Mouse (Mus musculus) activated CD4-positive, CD25-positive, alpha-beta regulatory T cell, adult 4 months (primary cell): ENCODE measurements around the gene 4930522L14Rik. TPM values are rescaled to one million over a fixed set of nuclear protein-coding genes. Genes with fewer than 3 reads are reported as not detected.
"Not testable (repeated sequence)": the region's sequence is repeated elsewhere in the genome, so short reads cannot be mapped to it uniquely, and the experiment has no call there.

Source experiments
- ATAC-seq: one replicate; pipeline ENCODE4 v1.8.0; 2017
- polyA plus RNA-seq, 2 experiments: library from polyadenylated mRNA; unstranded; fragments of 100-300 nt; shearing (Covaris generic); gene quantifications; one replicate each; pipeline ENCODE4 v1.2.1; 2017

Gene 4930522L14Rik
- polyA plus RNA-seq: 10 to 100 TPM; 11.6 to 29.7 TPM

DNA sequence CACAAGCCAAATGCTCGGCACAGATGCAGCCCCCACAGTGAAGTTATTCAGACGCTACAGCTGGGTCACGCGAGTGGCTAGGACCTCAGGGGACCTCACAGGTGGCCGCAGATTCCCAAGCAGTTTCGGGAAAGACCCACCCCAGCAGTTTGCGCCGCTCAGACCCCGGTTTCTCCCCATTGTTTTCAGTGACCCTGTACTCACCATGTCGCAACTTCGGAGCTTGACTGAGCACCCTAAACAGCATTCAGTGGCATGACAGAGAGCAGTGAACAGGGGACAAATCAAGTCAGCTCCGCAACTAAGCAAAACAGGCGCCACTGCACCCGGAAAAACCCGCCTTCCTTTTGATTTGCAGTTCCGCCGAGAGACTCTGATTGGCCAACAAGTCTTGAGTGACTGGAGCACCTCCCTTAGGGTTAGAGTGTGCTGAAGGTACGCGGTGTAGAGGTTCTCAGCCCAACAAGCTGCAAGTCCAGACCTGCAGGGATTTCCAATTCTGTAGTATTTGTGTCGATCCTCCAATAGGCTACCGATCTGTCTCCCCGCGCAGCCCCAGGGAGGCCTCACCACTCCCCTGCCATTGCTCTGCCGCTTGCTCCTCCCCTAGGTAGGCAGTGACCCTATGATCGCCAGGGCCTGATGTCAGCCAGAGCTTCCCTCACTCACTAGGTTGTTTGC lies at the start of gene 4930522L14Rik:
Gene 4930522L14Rik (minus strand): TSS at position 496 of the 681 bp plus-strand sequence.
- peak; percentile 95 for ATAC-seq

DNA sequence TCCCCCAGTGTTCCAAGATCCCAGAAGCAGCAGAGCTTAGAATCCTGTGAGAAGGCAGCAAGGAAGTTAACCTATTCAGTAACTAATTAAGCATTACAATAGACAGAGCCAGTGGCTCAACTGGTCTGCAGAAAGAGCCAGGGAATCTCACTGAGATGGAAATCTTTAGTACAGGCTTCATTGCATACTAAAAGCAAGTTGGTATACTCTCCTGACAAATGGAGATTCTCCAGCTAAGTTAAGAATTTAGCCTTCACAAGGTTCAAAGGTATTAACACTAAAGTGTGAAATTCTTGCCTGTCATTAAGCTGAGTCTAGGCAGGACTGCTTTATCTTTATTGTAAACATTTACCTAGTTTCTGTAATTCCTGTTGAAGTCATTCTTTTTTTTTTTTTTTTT lies 49.8 kb upstream of the 4930522L14Rik start:
- ATAC-seq: not testable (repeated sequence)

DNA sequence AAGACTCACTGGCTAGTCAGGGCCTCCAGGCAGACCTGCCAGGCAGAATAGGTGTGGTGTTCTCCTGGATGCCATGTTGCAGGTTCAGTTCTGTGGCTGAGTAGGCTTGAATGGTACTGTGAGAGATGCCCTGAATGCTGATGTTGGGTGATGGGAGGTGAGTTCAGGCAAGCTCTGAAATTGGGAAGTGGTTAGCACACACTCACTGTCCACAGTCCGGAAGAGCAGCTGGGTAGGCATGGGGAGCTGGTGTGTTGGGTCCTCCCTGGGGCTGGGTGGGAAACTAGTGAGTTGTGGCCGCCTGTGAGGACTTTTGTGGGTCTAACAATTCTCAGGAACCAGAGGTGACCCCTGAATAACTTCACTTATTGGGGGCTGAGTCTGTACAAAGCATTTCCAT lies 48.3 kb upstream of the 4930522L14Rik start:
- not testable (repeated sequence) for ATAC-seq

DNA sequence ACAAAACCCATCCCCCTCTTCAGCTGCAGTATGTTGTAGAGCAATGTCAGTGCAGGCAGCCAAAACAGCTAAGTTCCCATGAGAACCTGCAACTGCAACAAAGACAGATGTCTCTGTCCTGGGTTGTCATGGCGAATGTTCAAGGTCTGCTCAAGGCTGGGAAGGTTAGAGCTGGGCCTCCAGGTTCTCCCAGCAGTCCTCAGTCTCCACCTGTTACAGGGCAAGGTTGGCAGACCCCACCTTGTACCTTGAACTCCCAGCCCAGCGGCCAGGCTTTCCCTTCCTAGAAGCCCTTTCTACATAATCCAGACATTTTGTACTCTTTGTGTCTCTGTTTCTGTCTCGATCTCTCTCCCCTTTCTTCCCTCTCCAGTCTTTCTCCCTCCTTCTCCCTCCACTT lies 45.3 kb upstream of the 4930522L14Rik start:
- ATAC-seq: not testable (repeated sequence)

DNA sequence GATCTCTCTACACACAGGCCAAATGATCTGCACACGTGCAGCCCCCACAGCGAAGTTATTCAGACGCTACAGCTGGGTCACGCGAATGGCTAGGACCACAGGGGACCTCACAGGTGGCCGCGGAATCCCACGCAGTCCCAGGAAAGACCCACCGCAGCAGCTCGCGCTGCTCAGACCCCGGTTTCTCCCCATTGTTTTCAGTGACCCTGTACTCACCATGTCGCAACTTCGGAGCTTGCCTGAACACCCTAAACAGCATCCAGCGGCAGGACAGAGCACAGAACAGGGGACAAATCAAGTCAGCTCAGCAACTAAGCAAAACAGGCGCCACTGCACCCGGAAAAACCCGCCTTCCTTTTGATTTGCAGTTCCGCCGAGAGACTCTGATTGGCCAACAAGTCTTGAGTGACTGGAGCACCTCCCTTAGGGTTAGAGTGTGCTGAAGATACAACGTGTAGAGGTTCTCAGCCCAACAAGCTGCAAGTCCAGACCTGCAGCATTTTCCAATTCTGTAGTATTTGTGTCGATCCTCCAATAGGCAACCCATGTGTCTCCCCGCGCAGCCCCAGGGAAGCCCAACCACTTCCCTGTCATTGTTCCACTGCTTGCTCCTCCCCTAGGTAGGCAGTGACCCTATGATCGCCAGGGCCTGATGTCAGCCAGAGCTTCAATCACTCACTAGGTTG lies 44.4 kb upstream of the 4930522L14Rik start:
- peak; percentile 98 for ATAC-seq

DNA sequence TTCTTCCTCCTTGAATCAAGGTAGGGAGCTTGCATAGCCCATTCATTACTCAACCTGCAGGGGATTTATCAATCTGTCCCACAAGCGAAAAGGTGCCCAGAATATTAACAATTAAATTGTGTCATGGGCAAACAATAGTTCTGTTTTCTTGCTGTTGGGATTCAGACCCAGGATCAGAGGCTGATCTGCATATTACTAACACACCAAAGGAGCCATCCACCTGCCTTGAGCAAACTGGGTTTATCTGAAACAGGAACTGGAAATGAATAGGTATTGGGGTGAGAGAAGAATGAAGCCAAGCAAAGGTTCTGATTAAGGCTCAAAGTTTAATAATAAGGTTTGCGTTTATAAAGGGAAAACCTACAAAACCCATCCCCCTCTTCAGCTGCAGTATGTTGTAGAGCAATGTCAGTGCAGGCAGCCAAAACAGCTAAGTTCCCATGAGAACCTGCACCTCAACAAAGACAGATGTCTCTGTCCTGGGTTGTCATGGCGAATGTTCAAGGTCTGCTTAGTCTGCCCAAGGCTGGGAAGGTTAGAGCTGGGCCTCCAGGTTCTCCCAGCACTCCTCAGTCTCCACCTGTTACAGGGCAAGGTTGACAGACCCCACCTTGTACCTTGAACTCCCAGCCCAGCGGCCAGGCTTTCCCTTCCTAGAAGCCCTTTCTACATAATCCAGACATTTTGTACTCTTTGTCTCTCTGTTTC lies 541 bp upstream of the 4930522L14Rik start:
- ATAC-seq: peak; percentile 2

DNA sequence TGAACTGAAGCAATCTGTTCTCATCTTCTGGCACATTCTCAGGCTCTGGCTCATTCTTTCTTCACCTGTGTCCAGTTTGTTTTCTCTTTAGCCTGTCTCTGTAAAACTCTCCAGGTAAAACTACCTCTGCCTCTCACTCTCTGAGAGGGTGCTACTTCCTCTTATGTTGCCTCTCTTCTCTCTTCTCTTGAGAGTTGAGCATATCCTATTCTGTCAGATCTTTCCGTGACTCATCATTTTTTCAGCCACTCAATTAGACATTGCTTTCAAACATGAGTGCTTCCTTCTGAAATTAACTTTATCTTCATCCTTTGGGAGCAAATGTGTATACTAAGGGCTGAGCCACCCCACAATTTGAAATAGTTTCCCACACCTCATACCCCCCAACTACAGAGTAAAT lies 6.6 kb downstream of the 4930522L14Rik start:
- ATAC-seq: not testable (repeated sequence)

DNA sequence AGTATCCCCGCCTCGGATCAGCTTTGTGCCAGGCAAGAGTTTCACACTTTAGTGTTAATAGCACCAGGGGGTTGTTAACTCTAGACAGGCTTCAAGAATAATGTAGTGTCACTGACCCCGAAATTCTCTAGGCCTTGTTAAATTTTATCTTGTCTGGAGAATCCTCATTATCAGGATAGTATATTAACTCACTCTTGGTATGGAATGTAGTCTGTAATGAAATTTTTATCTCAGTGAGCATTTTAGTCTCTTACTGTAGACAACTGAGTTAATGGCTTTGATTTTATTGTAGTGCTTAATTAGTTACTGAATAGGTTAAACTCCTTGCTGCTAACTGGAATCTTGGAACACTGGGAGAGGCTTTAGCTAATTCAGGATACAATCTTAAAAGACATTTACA lies 34.3 kb downstream of the 4930522L14Rik start:
- not testable (repeated sequence) for ATAC-seq

DNA sequence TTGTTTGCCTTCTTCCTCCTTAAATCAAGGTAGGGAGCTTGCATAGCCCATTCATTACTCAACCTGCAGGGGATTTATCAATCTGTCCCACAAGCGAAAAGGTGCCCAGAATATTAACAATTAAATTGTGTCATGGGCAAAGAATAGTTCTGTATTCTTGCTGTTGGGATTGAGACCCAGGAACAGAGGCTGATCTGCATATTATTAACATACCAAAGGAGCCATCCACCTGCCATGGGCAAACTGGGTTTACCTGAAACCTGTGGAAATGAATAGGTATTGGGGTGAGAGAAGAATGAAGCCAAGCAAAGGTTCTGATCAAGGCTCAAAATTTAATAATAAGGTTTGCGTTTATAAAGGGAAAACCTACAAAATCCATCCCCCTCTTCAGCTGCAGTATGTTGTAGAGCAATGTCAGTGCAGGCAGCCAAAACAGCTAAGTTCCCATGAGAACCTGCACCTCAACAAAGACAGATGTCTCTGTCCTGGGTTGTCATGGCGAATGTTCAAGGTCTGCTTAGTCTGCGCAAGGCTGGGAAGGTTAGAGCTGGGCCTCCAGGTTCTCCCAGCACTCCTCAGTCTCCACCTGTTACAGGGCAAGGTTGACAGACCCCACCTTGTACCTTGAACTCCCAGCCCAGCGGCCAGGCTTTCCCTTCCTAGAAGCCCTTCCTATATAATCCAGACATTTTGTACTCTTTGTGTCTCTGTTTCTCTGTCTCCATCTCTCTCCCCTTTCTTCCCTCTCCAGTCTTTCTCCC lies 60.3 kb downstream of the 4930522L14Rik start:
- not testable (repeated sequence) for ATAC-seq

DNA sequence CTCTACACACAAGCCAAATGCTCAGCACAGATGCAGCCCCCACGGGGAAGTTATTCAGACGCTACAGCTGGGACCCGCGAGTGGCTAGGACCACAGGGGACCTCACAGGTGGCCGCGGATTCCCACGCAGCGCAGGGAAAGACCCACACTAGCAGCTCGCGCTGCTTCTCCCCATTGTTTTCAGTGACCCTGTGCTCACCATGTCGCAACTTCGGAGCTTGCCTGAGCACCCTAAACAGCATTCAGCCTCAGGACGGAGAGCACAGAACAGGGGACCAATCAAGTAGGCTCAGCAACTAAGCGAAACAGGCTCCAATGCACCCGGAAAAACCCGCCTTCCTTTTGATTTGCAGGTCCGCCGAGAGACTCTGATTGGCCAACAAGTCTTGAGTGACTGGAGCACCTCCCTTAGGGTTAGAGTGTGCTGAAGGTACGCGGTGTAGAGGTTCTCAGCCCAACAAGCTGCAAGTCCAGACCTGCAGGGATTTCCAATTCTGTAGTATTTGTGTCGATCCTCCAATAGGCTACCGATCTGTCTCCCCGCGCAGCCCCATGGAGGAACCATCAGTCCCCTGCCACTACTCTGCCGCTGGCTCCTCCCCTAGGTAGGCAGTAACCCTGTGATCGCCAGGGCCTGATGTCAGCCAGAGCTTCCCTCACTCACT lies 61.0 kb downstream of the 4930522L14Rik start, which contains the start of gene 5430403G16Rik:
Gene 5430403G16Rik (minus strand): TSS at position 505 of the 665 bp plus-strand sequence.
- peak; percentile 99 for ATAC-seq

Other genes with a start within 250 kb of the 4930522L14Rik start
- 1 to 10 TPM; 7.7 to 9.8 TPM for gene Crlf2, start 192.9 kb downstream of the 4930522L14Rik start, polyA plus RNA-seq
- 10 to 100 TPM in 1 of 2 experiments, 1 to 10 TPM in 1; 8.3 to 10.8 TPM for gene 5430403G16Rik, start 60.8 kb downstream of the 4930522L14Rik start, polyA plus RNA-seq
- 10 to 100 TPM; 24.4 to 50.7 TPM for gene Gm15446, start 171.5 kb upstream of the 4930522L14Rik start, polyA plus RNA-seq
- 10 to 100 TPM; 24.6 to 38.3 TPM for gene Zfp932, start 244.6 kb upstream of the 4930522L14Rik start, polyA plus RNA-seq